Mouse (Mus musculus) forebrain, embryonic 11.5 days (tissue): ENCODE results near the gene Prss50. TPM values are rescaled to one million over a fixed set of nuclear protein-coding genes. Genes with fewer than 3 reads are reported as not detected.

ENCODE experiments used
- ATAC-seq: fragments of 200-750 bp; cut with Nextera tagmentation; replicated peaks from 2 replicates; pipeline ENCODE4 v1.8.0; 2017; ENCODE audit warnings: moderate TSS enrichment; ENCODE audit not compliant: low FRiP score
- DNase-seq: peaks from one replicate; pipeline ENCODE4 v3.0.0-alpha.2; 2017; ENCODE audit warnings: low spot score
- H3K27ac ChIP-seq: fragments of 300-500 bp; sonication (generic); 2 replicates; pipeline ENCODE4 v1.5.1; 2014; ENCODE audit warnings: low read depth, low read length
- H3K27me3 ChIP-seq: fragments of 300-500 bp; sonication (generic); 2 replicates; pipeline ENCODE4 v1.6.1; 2014; ENCODE audit warnings: mild to moderate bottlenecking, low read length, mixed read lengths; ENCODE audit not compliant: control insufficient read depth, insufficient read depth
- H3K36me3 ChIP-seq: fragments of 300-500 bp; sonication (generic); 2 replicates; pipeline ENCODE4 v1.6.1; 2014; ENCODE audit warnings: mild to moderate bottlenecking, low read length, moderate library complexity, mixed read lengths; ENCODE audit not compliant: control insufficient read depth, insufficient read depth
- H3K4me1 ChIP-seq: fragments of 300-500 bp; sonication (generic); replicated peaks from 2 replicates; pipeline ENCODE4 v1.6.1; 2014; ENCODE audit warnings: low read length, mixed read lengths; ENCODE audit not compliant: control insufficient read depth, insufficient read depth
- H3K4me2 ChIP-seq: fragments of 300-500 bp; sonication (generic); 2 replicates; pipeline ENCODE4 v1.6.1; 2014; ENCODE audit warnings: low read depth, mild to moderate bottlenecking, low read length, moderate library complexity, mixed read lengths; ENCODE audit not compliant: severe bottlenecking
- H3K4me3 ChIP-seq: fragments of 300-500 bp; sonication (generic); 2 replicates; pipeline ENCODE4 v1.5.1; 2014; ENCODE audit warnings: low read depth, low read length
- H3K9ac ChIP-seq: fragments of 300-500 bp; sonication (generic); 2 replicates; pipeline ENCODE4 v1.6.1; 2014; ENCODE audit warnings: low read length
- H3K9me3 ChIP-seq: fragments of 300-500 bp; sonication (generic); 2 replicates; pipeline ENCODE4 v1.6.1; 2016; ENCODE audit warnings: low read length, mixed read lengths; ENCODE audit not compliant: control insufficient read depth
- WGBS: fragments of 180-500 bp; shearing (Covaris S2); extraction: QIAGEN DNeasy Blood & Tissue Kit; methylation state at CpG from one replicate; pipeline ENCODE4 v1.1.7; 2014; 5-methylcytosine and 5-hydroxymethylcytosine counted together
- polyA plus RNA-seq: library from polyadenylated mRNA; unstranded; fragments of >200 nt; fragmentation: Nextera tagmentation; extraction: Ambion mirVana; gene quantifications from 2 replicates; pipeline ENCODE4 v1.2.1, GENCODE M21; 2014

Gene Prss50
- polyA plus RNA-seq, 1 experiment from 2014 or later, result 0.17 TPM

DNA sequence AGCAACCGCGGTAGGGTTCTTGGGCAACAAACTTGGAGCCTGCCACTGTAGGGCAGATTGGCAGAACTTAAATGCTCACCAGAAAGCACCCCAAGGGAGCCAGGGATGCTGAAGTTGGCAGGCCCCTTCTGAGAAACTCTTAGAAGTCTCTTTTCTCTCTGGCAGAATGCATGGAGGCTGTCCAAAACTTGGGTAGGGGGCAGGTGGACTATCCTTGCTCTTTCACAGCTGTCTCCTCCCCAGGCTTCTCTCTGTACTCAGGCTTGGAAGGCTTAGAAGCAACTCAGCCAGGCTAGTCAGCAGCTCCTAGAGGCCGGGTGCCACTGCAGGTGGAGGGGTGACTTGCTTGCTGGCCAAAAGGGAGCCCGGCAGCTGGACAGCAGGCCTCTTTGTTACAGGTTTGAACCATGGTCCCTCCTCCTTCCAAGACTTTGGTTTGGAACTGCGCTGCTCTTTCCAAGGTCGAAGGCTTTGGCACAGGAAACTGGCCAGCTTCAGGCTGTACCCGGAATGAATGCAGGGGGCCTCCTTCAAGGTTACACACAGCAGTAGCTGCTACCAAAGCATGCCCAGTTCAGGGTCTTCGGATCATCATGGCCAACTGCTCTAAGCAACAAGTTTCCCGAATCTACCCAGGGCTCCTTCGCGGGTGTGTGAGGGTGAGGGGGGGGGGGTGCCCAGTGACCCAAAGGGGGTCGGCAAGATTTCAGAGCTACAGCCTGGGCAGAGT, 21.6 kb downstream of the Prss50 start, which contains the start of gene Als2cl:
Gene Als2cl, plus strand, starts transcription at position 680 of the 730 bp plus-strand sequence.
- no peak for DNase-seq
- Histone ChIP-seq H3K36me3 (no peaks in the 10 kb centered on the region), H3K4me2 (peak within 1 kb of the TSS; percentile 73), H3K9me3 (no peaks in the 10 kb centered on the region), H3K27me3 (peaks cover 28% of the 10 kb centered on the region), H3K9ac (peak within 1 kb of the TSS; percentile 32), H3K27ac (no peak within 1 kb of the TSS), H3K4me3 (peak within 1 kb of the TSS; percentile 41), H3K4me1 (peaks cover 3% of the 10 kb centered on the region)
- WGBS, result 12% methylated on average over 12 of the region's 12 CpGs
- no peak for ATAC-seq

- no peaks in the 10 kb centered on the region for H3K9me3 ChIP-seq
- peak within 1 kb of the TSS; percentile 41 for H3K4me3 ChIP-seq
- under 1% methylated on average over 53 of the region's 57 CpGs for WGBS
- H3K36me3 ChIP-seq, result no peaks in the 10 kb centered on the region
- peak within 1 kb of the TSS; percentile 32 for H3K9ac ChIP-seq
- ATAC-seq, result 0 out of 2 replicates have a peak, but pooled peaks have one; percentile 17
- no peak within 1 kb of the TSS for H3K27ac ChIP-seq
- H3K27me3 ChIP-seq, result peaks cover 28% of the 10 kb centered on the region
- peak; percentile 61 for DNase-seq
- H3K4me1 ChIP-seq, result peaks cover 3% of the 10 kb centered on the region
- peak within 1 kb of the TSS; percentile 73 for H3K4me2 ChIP-seq
These were observed 22.3 kb downstream of the Prss50 start, which contains the start of gene Tmie for GRCm38 (mm10) chr9:110879998-110880561. Gene Tmie, minus strand, starts transcription at chr9:110880113.

GRCm38 (mm10) chr9:110880772-110881171, 23.0 kb downstream of the Prss50 start:
- no peak overlapping the region for H3K9ac ChIP-seq
- no peak overlapping the region for H3K27ac ChIP-seq
- 79% methylated on average over 4 of the region's 4 CpGs for WGBS
- no peak overlapping the region for H3K4me3 ChIP-seq
- H3K9me3 ChIP-seq, result no peaks in the 10 kb centered on the region
- DNase-seq (no peak), ATAC-seq (no peak)
- H3K36me3 ChIP-seq, result no peaks in the 10 kb centered on the region
- peaks cover 28% of the 10 kb centered on the region for H3K27me3 ChIP-seq
- peaks cover 3% of the 10 kb centered on the region; the same call in 1 of the 2 replicates for H3K4me1 ChIP-seq
- no peak overlapping the region for H3K4me2 ChIP-seq

DNA sequence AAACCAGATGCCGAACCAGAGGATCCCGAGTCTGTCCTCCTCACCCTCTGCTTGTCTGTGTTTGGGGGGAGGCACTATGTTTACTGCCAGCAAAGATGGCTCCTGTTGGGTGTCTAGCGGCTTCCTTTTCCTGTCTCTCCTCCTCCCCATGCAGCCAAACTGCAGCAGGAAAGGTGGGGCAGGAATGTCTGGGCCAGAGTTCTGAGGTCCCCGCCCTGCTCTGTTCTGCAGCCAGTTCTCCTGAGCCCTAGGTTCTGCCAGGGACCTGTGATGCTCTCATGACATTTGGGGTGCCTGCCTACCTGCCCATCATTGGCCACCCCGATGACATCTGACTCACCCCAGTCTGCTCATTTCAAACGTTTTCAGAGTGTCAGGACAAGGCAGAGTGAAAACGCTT, 24.2 kb downstream of the Prss50 start:
- Histone ChIP-seq H3K9me3 (no peaks in the 10 kb centered on the region), H3K9ac (no peak overlapping the region), H3K27ac (no peak overlapping the region), H3K27me3 (peaks cover 28% of the 10 kb centered on the region), H3K36me3 (no peaks in the 10 kb centered on the region), H3K4me3 (no peak overlapping the region), H3K4me2 (no peak overlapping the region), H3K4me1 (peaks cover 3% of the 10 kb centered on the region; the same call in 1 of the 2 replicates)
- 77% methylated on average over 7 of the region's 7 CpGs for WGBS
- ATAC-seq (no peak), DNase-seq (no peak)

- no peak overlapping the region for H3K4me3 ChIP-seq
- H3K36me3 ChIP-seq, result no peaks in the 10 kb centered on the region
- WGBS, result 62% methylated on average over 9 of the region's 9 CpGs
These were observed 29.9 kb downstream of the Prss50 start for GRCm38 (mm10) chr9:110887388-110888303.

DNA sequence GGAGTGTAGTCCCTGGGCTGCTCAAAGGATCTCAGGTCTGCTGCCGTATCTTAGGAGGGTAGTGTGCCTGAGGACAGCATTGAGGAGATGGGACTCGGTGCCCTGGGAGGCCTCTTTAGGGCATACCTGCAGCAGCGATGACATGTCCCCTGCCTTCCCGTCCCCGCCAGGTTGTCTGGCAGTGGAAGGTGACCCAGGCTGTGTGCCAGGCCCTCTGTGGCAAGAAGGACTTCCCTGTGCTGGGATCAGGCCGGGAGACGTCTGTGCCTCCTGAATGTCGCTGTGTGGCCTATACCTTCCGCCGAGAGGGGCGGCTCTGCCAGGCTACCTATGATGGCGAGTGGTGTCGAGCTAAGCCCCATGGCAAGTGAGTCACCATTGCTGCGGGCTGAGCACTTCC, 31.2 kb downstream of the Prss50 start:
- no peak overlapping the region for H3K9ac ChIP-seq
- no peaks in the 10 kb centered on the region for H3K27me3 ChIP-seq
- no peaks in the 10 kb centered on the region for H3K4me1 ChIP-seq
- no peak overlapping the region for H3K4me3 ChIP-seq
- H3K27ac ChIP-seq, result no peak overlapping the region
- H3K9me3 ChIP-seq, result no peaks in the 10 kb centered on the region
- H3K36me3 ChIP-seq, result no peaks in the 10 kb centered on the region
- no peak overlapping the region for H3K4me2 ChIP-seq
- WGBS, result 87% methylated on average over 14 of the region's 14 CpGs
- no peak for ATAC-seq
- DNase-seq, result peak; percentile 44

More at GRCm38 (mm10) chr9:110887388-110888303, 29.9 kb downstream of the Prss50 start:
- no peak overlapping the region for H3K27ac ChIP-seq
- H3K9me3 ChIP-seq, result no peaks in the 10 kb centered on the region
- H3K4me1 ChIP-seq, result no peaks in the 10 kb centered on the region
- no peaks in the 10 kb centered on the region for H3K27me3 ChIP-seq
- no peak overlapping the region for H3K4me2 ChIP-seq
- H3K9ac ChIP-seq, result no peak overlapping the region
- no peak for ATAC-seq
- DNase-seq, result no peak

- no peaks in the 10 kb centered on the region for H3K27me3 ChIP-seq
- DNase-seq (peak; percentile 55), ATAC-seq (no peak)
- WGBS, result 17% methylated on average over 21 of the region's 21 CpGs
- H3K27ac ChIP-seq, result no peak overlapping the region
- H3K9ac ChIP-seq, result no peak overlapping the region
- no peaks in the 10 kb centered on the region for H3K9me3 ChIP-seq
- no peak overlapping the region for H3K4me3 ChIP-seq
- no peaks in the 10 kb centered on the region for H3K36me3 ChIP-seq
- H3K4me2 ChIP-seq, result no peak overlapping the region
- no peaks in the 10 kb centered on the region for H3K4me1 ChIP-seq
These were observed 32.4 kb downstream of the Prss50 start for GRCm38 (mm10) chr9:110890026-110890783.
